Mouse (Mus musculus): ENCODE data around the gene 1600014C10Rik.

Gene 1600014C10Rik

GRCm38 (mm10) chr7:38183709-38184417 lies 846 bp downstream of the 1600014C10Rik start:
- in situ Hi-C loops (cut with MboI, MseI) = no loop called here

GRCm38 (mm10) chr7:38184418-38184745 lies 1.4 kb downstream of the 1600014C10Rik start:
- in situ Hi-C loops (cut with MboI, MseI) = no loop called here

GRCm38 (mm10) chr7:38184786-38185185 lies 1.8 kb downstream of the 1600014C10Rik start:
- in situ Hi-C loops (cut with MboI, MseI) = no loop called here

- in situ Hi-C loops (cut with MboI, MseI) = no loop called here
Observed at GRCm38 (mm10) chr7:38186861-38187260, 3.8 kb downstream of the 1600014C10Rik start.

- in situ Hi-C loops (cut with MboI, MseI) = no loop called here
Observed at GRCm38 (mm10) chr7:38187796-38188195, 4.8 kb downstream of the 1600014C10Rik start.

DNA sequence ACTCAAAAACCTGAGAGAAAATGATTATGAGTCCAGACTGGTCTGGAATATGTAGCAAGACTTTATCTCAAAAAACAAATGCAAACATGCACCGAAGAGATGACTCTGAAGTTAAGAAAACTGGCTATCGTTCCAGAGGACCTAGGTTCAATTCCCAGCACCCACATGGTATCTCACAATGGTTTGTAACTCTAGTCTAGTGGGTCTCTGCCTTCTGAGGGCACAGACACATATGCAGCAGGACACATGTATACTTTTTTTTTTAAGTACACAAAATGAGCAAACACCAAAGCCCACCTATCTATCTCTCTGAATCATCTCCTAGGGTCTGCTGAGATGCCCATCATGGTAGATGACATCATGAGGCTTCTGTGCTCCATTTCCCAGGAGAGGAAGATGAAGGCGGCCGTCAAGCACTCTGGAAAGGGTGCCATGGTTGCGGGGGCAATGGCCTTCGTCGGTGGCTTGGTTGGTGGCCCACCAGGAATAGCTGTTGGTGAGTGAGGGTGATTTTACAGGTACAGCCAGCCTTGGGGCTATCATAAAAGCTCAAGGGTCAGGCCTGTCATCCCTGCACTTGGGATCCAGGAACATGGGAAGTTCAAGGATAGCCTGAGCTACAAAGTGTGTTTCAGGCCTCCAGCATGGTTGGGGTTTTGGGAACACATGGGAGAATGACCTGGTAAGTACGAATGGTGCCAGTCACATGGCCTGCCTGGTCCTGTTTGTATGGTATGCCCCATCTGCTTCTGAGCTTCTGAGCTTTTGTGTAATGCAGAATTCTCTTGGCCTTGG lies 5.5 kb downstream of the 1600014C10Rik start:
- in situ Hi-C loops (cut with MboI, MseI) = no loop called here

DNA sequence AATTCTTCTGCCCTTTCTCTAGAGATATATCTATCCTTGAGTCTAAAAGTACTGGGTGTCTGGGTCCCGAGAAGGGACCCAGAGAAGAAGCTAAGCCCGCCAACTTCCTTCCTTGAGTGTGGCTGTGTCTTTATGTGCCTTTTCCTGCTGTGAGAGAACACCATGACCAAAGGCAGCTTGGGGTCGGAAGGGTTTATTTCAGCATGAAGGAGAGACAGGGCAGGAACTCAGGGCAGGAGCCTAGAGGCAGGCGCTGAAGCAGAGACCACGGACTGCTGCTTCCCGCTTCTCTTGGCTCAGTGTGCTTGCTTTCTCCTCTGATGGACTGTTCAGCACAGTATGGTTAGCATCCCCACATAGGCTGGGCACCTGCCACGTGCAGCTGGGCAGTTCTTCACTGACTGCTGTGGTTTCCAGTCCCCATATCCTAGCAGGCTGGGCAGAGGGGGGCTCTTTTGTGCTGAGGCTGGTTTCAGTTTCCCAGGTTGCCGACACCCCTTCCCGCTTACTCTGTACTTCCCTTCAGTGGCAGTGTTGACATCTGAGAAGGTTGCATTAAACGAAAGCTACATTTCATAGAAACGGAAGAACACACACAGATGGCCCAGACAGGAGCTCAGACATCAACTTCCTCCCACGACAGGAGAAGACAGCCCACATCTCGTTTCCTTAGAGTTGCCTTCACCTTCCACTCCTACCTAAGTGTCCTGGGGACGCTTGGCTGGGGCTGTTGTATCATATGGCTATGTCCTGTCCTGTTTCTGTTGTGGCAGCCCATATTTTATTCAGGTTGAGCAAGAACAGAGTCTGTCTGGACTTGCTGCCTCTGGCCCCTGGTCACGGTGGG lies 6.3 kb downstream of the 1600014C10Rik start:
- in situ Hi-C loops (cut with MboI, MseI) = no loop called here

DNA sequence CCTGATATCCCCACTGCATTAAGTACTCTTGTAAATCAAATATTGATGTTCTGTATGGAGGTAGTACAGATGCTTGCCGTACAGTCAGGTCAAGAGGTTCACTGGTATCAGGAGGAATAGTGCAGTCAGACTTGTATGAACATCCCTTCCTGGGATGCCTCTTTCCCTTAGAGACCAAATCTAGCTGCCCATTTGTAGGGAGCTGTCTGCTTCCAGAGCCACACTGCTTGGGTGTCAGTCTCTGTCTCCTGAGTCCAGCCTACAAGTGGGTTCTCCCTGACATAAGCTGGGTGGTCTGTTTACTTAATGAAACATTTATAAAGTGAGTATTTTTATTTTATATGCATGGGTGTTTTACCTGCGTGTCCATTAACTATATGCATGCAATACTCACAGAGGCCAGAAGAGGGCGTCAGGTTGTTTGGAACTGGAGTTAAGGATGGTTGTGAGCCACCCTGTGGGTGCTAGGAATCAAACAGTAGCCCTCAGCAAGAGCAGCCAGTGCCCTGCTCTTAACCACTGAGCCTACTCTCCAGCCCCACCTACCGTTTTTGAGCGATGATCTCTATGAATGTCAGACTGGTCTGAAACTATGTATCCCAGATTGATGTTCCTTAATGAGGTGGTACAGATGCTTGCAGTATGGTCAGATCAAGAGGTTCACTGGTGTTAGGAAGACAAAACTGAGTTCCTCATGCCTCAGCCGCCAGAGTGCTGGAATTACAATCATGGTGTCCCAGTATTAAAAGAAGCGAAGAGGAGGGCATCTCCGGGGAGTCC lies 7.2 kb downstream of the 1600014C10Rik start:
- in situ Hi-C loops (cut with MboI, MseI) = no loop called here

GRCm38 (mm10) chr7:38191146-38191545 lies 8.1 kb downstream of the 1600014C10Rik start:
- in situ Hi-C loops (cut with MboI, MseI) = no loop called here

DNA sequence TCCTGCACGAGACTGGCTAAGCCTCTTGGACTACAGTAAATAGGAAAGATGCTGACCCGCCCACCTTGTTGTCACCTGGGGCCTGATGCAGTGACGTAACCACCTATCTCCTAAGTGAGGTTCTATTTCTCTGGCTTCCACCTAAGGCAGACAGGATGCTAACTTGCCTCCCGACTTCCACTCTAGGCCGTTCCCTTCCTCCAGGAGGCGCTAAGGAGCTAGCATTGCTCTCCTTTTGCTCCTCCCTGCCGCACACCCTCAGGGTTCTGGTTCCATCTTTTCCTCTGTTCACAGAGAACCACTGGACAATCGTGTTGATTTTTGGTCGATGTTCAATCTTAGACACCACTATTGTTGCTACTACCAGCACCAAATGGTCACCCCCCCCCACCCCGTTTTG lies 8.6 kb downstream of the 1600014C10Rik start:
- in situ Hi-C loops (cut with MboI, MseI) = no loop called here

DNA sequence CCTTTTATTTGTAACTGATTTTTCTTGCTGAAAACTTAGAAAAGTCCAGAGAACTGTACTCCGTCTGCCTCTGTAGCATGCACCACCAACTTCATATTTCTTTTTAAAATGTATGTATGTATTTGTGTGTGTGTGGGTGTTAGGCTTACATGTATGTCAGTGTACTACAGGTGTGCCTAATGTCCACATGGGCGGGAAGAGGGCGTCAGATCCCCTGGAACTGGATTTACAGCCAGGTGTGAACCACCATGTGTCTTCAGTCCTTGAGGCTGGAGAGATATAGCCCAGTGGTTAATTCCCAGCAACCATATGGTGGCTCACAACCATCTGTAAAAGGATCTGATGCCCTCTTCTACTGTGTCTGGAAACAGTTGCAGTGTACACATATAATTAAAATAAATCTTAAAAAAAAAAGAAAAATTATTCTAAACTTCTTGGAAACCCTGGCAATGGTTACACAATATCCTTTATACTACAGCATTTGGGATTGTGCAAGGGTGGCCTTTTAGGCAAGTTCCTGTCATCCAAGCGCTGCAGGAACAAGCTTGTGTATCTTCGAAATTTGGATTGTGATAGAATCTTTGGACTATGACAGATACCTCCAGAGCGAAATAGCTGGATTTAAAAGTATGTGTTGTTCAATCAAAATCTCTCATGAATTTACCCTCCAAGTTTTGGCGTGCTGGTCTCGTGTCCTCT lies 17.0 kb downstream of the 1600014C10Rik start:
- in situ Hi-C loops (cut with MboI, MseI) = no loop called here

DNA sequence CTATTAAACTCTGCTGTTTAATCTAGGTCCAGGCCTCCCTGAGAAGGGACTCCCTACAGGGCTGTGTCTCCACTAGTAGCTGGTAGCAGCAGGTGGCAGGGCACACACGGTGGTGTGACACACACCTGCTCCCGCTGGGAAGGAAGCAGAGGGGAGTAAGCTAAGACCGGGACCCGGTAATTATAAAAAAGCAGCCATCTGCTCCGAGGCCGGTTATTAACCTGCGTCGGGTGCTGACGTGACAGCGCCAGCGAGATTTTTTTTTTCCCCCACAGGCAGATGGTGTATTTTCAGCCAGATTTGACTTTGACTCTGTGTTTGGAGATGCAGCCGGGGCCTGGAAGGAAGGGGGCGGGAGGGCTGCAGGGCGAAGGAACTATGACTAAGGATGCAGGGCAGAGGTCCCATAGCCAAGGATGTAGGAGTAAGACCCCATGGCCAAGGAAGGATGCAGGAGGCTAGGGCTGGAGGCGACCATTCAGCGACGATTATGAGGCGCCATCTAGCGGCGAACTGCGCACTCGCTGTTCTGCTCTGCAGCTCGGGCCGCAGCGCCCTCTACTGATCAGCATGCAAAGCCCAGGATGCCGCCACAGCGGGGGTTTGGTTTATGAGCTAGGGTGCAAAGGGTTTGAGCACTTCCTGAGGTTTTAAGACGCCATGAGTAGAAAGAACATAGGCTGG lies 17.7 kb downstream of the 1600014C10Rik start:
- in situ Hi-C loops (cut with MboI, MseI) = no loop called here

DNA sequence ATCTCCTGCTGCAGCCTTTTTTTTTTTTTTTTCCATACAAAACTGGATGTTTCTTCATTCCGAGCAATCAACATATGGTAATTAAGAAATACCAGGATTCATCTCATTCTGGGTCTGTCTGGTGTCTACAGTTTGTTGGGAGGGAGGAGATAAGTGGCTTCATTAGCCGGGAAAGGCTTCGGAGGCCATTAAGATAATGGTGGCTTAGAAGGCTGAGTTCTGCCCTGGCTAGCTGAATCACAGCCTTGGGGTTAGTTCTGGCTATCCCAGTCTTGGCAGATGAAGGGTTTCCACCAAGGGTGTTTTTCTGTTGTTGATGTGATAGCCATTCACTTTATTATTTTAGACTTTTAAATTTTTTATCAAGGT lies 18.3 kb downstream of the 1600014C10Rik start:
- in situ Hi-C loops (cut with MboI, MseI) = no loop called here

GRCm38 (mm10) chr7:38204314-38204713 lies 21.3 kb downstream of the 1600014C10Rik start:
- in situ Hi-C loops (cut with MboI, MseI) = no loop called here

DNA sequence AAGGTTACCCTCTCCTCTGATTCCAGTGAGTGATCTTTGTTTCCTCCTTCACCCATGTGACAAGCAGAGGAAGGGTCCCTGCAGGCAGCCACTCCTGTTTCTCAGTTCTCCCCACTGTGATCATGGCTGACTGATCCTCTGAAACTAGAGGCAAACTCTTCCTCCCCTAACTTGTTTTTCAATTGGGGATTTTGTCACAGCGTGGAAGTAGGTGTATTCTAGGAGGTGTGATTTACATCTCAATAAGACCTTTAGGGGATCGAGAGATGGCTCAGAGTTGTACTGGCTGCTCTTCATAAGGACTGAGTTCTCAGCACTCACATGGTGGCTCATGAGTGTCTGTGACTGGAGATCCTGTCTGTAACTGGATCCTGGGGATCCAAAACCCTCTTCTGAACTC lies 22.8 kb downstream of the 1600014C10Rik start:
- in situ Hi-C loops (cut with MboI, MseI) = no loop called here

DNA sequence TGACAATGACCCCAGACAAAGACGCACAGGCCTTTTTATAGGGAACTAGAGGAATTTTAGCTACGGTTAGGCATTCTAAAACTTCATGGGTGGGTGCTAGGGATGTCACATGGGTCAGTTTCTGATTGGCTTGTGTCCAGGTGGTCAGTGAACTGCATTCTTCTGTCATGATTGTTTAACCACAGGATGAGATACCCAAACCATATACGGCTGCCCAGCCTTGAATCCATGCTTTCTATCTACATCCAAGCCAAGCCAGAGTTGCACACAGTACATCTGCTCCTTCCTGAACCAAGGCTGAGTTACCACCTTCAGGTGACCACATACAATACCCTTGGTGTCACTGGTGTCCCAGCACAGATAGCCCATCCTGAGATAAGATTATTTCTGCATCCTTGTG lies 23.5 kb downstream of the 1600014C10Rik start:
- in situ Hi-C loops (cut with MboI, MseI) = no loop called here

GRCm38 (mm10) chr7:38208969-38209368 lies 26.0 kb downstream of the 1600014C10Rik start:
- in situ Hi-C loops (cut with MboI, MseI) = no loop called here

- in situ Hi-C loops (cut with MboI, MseI) = no loop called here
Observed at GRCm38 (mm10) chr7:38209478-38210152, 26.6 kb downstream of the 1600014C10Rik start.

GRCm38 (mm10) chr7:38212651-38213062 lies 29.6 kb downstream of the 1600014C10Rik start:
- in situ Hi-C loops (cut with MboI, MseI) = no loop called here

All from T-helper 1 cell (primary cell).